Mouse (Mus musculus): Measurements from ENCODE around the gene Rpl21. TPM values are rescaled to one million over a fixed set of nuclear protein-coding genes. Genes with fewer than 3 reads are reported as not detected.

Rpl21 gene
- polyA plus RNA-seq, 1 experiment from 2014 or later = 489 TPM

- WGBS = 89% methylated on average over 3 of the region's 3 CpGs
- H3K9me3 ChIP-seq = no peaks in the 10 kb centered on the region
- H3K9ac ChIP-seq = no peak overlapping the region
- H3K36me3 ChIP-seq = no peaks in the 10 kb centered on the region
- no peak overlapping the region for H3K4me3 ChIP-seq (replicated peaks)
- H3K27me3 ChIP-seq (replicated peaks) = no peaks in the 10 kb centered on the region
- ATAC-seq (ENCODE audit: insufficient read depth, low FRiP score, low read depth) = no peak
- no peak overlapping the region for H3K4me2 ChIP-seq
- H3K4me1 ChIP-seq = no peaks in the 10 kb centered on the region
- no peak overlapping the region for H3K27ac ChIP-seq
Measured at GRCm38 (mm10) chr5:146856106-146856505, 23.4 kb downstream of the Rpl21 start.

- no peak overlapping the region for H3K9ac ChIP-seq
- 74% methylated on average over 8 of the region's 8 CpGs for WGBS
Measured at GRCm38 (mm10) chr5:146857620-146858019, 24.9 kb downstream of the Rpl21 start.

GRCm38 (mm10) chr5:146858772-146859171 lies 26.1 kb downstream of the Rpl21 start:
- Histone ChIP-seq H3K4me2 (no peak overlapping the region), H3K4me3 (replicated peaks) (no peak overlapping the region), H3K9ac (no peak overlapping the region), H3K27ac (no peak overlapping the region), H3K36me3 (no peaks in the 10 kb centered on the region), H3K27me3 (replicated peaks) (no peaks in the 10 kb centered on the region), H3K4me1 (no peaks in the 10 kb centered on the region), H3K9me3 (no peaks in the 10 kb centered on the region)
- 91% methylated on average over 9 of the region's 9 CpGs for WGBS
- no peak for ATAC-seq (ENCODE audit: insufficient read depth, low FRiP score, low read depth)

More at GRCm38 (mm10) chr5:146857620-146858019, 24.9 kb downstream of the Rpl21 start:
- Histone ChIP-seq H3K36me3 (no peaks in the 10 kb centered on the region), H3K27ac (no peak overlapping the region), H3K4me2 (no peak overlapping the region), H3K4me3 (replicated peaks) (no peak overlapping the region), H3K9me3 (no peaks in the 10 kb centered on the region), H3K4me1 (no peaks in the 10 kb centered on the region), H3K27me3 (replicated peaks) (no peaks in the 10 kb centered on the region)
- ATAC-seq (ENCODE audit: insufficient read depth, low FRiP score, low read depth) = no peak

GRCm38 (mm10) chr5:146859246-146859645 lies 26.6 kb downstream of the Rpl21 start:
- Histone ChIP-seq H3K36me3 (no peaks in the 10 kb centered on the region), H3K9me3 (no peaks in the 10 kb centered on the region), H3K4me2 (no peak overlapping the region), H3K9ac (no peak overlapping the region), H3K4me1 (no peaks in the 10 kb centered on the region), H3K4me3 (replicated peaks) (no peak overlapping the region), H3K27me3 (replicated peaks) (no peaks in the 10 kb centered on the region), H3K27ac (no peak overlapping the region)
- 80% methylated on average over 8 of the region's 8 CpGs for WGBS
- ATAC-seq (ENCODE audit: insufficient read depth, low FRiP score, low read depth) = no peak

GRCm38 (mm10) chr5:146860222-146860998 lies 27.7 kb downstream of the Rpl21 start:
- Histone ChIP-seq H3K4me1 (no peaks in the 10 kb centered on the region), H3K4me3 (replicated peaks) (no peak overlapping the region), H3K27ac (no peak overlapping the region), H3K9ac (no peak overlapping the region), H3K9me3 (no peaks in the 10 kb centered on the region), H3K36me3 (no peaks in the 10 kb centered on the region), H3K4me2 (no peak overlapping the region), H3K27me3 (replicated peaks) (no peaks in the 10 kb centered on the region)
- ATAC-seq (ENCODE audit: insufficient read depth, low FRiP score, low read depth) = no peak
- WGBS = 65% methylated on average over 18 of the region's 18 CpGs

GRCm38 (mm10) chr5:146861588-146861987 lies 28.9 kb downstream of the Rpl21 start:
- Histone ChIP-seq H3K27me3 (replicated peaks) (no peaks in the 10 kb centered on the region), H3K27ac (no peak overlapping the region), H3K36me3 (no peaks in the 10 kb centered on the region), H3K9me3 (no peaks in the 10 kb centered on the region), H3K4me3 (replicated peaks) (no peak overlapping the region), H3K4me2 (no peak overlapping the region), H3K9ac (no peak overlapping the region), H3K4me1 (no peaks in the 10 kb centered on the region)
- 40% methylated on average over 7 of the region's 7 CpGs for WGBS
- no peak for ATAC-seq (ENCODE audit: insufficient read depth, low FRiP score, low read depth)

- H3K9ac ChIP-seq = no peak overlapping the region
Measured at GRCm38 (mm10) chr5:146865511-146865910, 32.8 kb downstream of the Rpl21 start.

GRCm38 (mm10) chr5:146866277-146866676 lies 33.6 kb downstream of the Rpl21 start:
- 0 out of 2 replicates have a peak, but pooled peaks have one; percentile 25 for ATAC-seq (ENCODE audit: insufficient read depth, low FRiP score, low read depth)
- H3K4me3 ChIP-seq (replicated peaks) = no peak overlapping the region
- H3K4me1 ChIP-seq = peaks cover 10% of the 10 kb centered on the region; the same call in 1 of the 2 replicates
- 85% methylated on average over 2 of the region's 2 CpGs for WGBS
- no peaks in the 10 kb centered on the region for H3K36me3 ChIP-seq
- no peaks in the 10 kb centered on the region for H3K9me3 ChIP-seq
- H3K4me2 ChIP-seq = no peak overlapping the region
- H3K9ac ChIP-seq = no peak overlapping the region
- H3K27ac ChIP-seq = no peak overlapping the region
- no peaks in the 10 kb centered on the region for H3K27me3 ChIP-seq (replicated peaks)

More at GRCm38 (mm10) chr5:146865511-146865910, 32.8 kb downstream of the Rpl21 start:
- Histone ChIP-seq H3K4me1 (peaks cover 10% of the 10 kb centered on the region; the same call in 1 of the 2 replicates), H3K27me3 (replicated peaks) (no peaks in the 10 kb centered on the region), H3K4me3 (replicated peaks) (no peak overlapping the region), H3K4me2 (no peak overlapping the region), H3K36me3 (no peaks in the 10 kb centered on the region), H3K9me3 (no peaks in the 10 kb centered on the region), H3K27ac (no peak overlapping the region)
- WGBS = 48% methylated on average over 4 of the region's 4 CpGs
- no peak for ATAC-seq (ENCODE audit: insufficient read depth, low FRiP score, low read depth)

- peak overlapping the region; percentile 28 for H3K4me3 ChIP-seq (replicated peaks)
Measured at GRCm38 (mm10) chr5:146867246-146867945, 34.7 kb downstream of the Rpl21 start.

GRCm38 (mm10) chr5:146867946-146868314 lies 35.2 kb downstream of the Rpl21 start:
- Histone ChIP-seq H3K4me3 (replicated peaks) (no peak overlapping the region), H3K9ac (no peak overlapping the region), H3K27me3 (replicated peaks) (no peaks in the 10 kb centered on the region), H3K4me2 (peak overlapping the region; percentile 51), H3K4me1 (peaks cover 10% of the 10 kb centered on the region; the same call in 1 of the 2 replicates), H3K9me3 (no peaks in the 10 kb centered on the region), H3K36me3 (no peaks in the 10 kb centered on the region), H3K27ac (0 out of 2 replicates have a peak overlapping the region, but pooled peaks have one; percentile 5)
- no peak for ATAC-seq (ENCODE audit: insufficient read depth, low FRiP score, low read depth)
- WGBS = 24% methylated on average over 4 of the region's 4 CpGs

More at GRCm38 (mm10) chr5:146867246-146867945, 34.7 kb downstream of the Rpl21 start:
- H3K27me3 ChIP-seq (replicated peaks) = no peaks in the 10 kb centered on the region
- peak overlapping the region; percentile 51 for H3K4me2 ChIP-seq
- WGBS = 3% methylated on average over 19 of the region's 19 CpGs
- H3K36me3 ChIP-seq = no peaks in the 10 kb centered on the region
- H3K9ac ChIP-seq = no peak overlapping the region
- no peaks in the 10 kb centered on the region for H3K9me3 ChIP-seq
- peak; percentile 28; the same call in 1 of the 2 replicates for ATAC-seq (ENCODE audit: insufficient read depth, low FRiP score, low read depth)
- peaks cover 10% of the 10 kb centered on the region; the same call in 1 of the 2 replicates for H3K4me1 ChIP-seq
- H3K27ac ChIP-seq = 0 out of 2 replicates have a peak overlapping the region, but pooled peaks have one; percentile 5

GRCm38 (mm10) chr5:146872981-146873631 lies 40.4 kb downstream of the Rpl21 start:
- Histone ChIP-seq H3K4me3 (replicated peaks) (no peak overlapping the region), H3K9me3 (no peaks in the 10 kb centered on the region), H3K27me3 (replicated peaks) (no peaks in the 10 kb centered on the region), H3K36me3 (no peaks in the 10 kb centered on the region), H3K9ac (no peak overlapping the region), H3K4me2 (no peak overlapping the region), H3K27ac (no peak overlapping the region), H3K4me1 (0 out of 2 replicates have a peak, but pooled peaks cover 1% of the 10 kb centered on the region)
- 85% methylated on average over 5 of the region's 5 CpGs for WGBS
- no peak for ATAC-seq (ENCODE audit: insufficient read depth, low FRiP score, low read depth)

Data from stomach, embryonic 15.5 days (tissue).